Mouse (Mus musculus): ENCODE measurements around the gene Tmbim4. TPM values are rescaled to one million over a fixed set of nuclear protein-coding genes. Genes with fewer than 3 reads are reported as not detected.
A peak's percentile ranks its signal among the peaks of the same experiment; 100 is the strongest.

The Tmbim4 gene
- polyA plus RNA-seq, 1 experiment from 2014 or later = 412 TPM

DNA sequence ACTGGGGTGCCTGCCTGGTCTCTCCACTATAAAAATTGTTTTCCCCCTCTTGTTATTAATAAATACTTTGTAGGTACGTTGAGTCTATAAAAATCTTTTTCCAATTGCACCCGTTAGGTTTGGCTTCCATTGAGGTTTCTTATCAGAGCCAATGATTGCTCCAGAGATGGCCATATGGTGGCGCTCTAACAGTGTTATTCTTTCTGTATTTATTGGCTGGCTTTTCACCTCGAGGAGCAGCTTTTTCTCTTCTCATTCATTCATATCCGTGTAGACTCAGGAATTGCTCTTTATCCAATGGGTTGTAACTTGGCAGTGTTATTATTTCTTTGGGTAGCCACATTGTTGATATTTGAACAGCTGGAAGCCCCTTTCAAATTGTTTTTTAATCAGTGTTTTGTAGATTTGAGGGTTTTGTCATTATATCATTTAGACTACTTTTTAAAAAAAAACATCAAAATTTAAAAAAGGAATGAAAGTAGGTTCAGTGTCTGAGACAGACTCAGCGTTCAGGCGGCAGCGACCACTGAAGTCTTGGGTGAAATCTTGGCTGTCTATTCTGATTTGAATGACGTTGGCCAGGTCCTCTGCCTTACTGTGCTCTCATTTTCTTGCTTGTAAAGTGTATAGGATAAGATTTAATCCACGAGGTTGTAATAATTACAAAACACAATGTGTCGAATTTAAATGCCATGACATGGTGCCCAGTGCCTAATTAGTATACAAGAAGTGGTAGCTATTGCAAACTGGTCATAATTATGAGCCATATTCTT lies 49.7 kb downstream of the Tmbim4 start:
- Histone ChIP-seq H3K9me3 (replicated peaks; ENCODE audit: low read length) (no peaks in the 10 kb centered on the region), H3K36me3 (ENCODE audit: insufficient read depth, low read length) (no peaks in the 10 kb centered on the region), H3K4me1 (replicated peaks; ENCODE audit: insufficient read depth, low read length) (0 out of 2 replicates have a peak, but pooled peaks cover 9% of the 10 kb centered on the region), H3K4me3 (replicated peaks; ENCODE audit: low read depth, low read length) (no peak overlapping the region), H3K9ac (ENCODE audit: low read depth, low read length) (no peak overlapping the region), H3K27ac (no peak overlapping the region), H3K4me2 (ENCODE audit: low read length) (no peak overlapping the region), H3K27me3 (ENCODE audit: insufficient read depth, low read length) (no peaks in the 10 kb centered on the region)
- TF ChIP-seq CTCF (IDR thresholded peaks at IDR 0.05; ENCODE audit: low read depth) = peak; percentile 51
- WGBS = 61% methylated on average over 11 of the region's 11 CpGs
- DNase-seq (ENCODE audit: low spot score) (peak; percentile 59), ATAC-seq (replicated peaks; ENCODE audit: low FRiP score, low read depth) (no peak)

DNA sequence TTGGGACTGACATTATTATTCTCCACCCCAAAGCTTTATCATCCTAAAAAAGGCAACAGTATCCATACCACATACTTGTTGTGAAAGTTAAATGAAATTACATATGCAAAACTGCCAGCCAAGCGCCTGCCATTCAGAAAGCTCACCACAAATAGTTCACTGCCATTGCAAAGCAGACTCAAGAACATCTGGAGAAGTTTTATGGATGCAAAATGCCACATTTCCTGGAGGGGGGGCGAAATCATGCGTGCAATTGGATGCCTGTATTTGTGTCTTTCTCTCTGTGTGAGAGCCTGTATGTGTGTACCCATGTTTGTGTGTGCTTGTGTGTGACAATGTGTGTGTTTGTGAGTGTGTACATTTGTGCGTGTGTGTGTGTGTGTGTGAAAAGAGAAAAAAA lies 50.4 kb downstream of the Tmbim4 start:
- Histone ChIP-seq H3K36me3 (ENCODE audit: insufficient read depth, low read length) (no peaks in the 10 kb centered on the region), H3K27me3 (ENCODE audit: insufficient read depth, low read length) (no peaks in the 10 kb centered on the region), H3K4me1 (replicated peaks; ENCODE audit: insufficient read depth, low read length) (0 out of 2 replicates have a peak, but pooled peaks cover 8% of the 10 kb centered on the region), H3K4me3 (replicated peaks; ENCODE audit: low read depth, low read length) (no peak overlapping the region), H3K9me3 (replicated peaks; ENCODE audit: low read length) (no peaks in the 10 kb centered on the region), H3K9ac (ENCODE audit: low read depth, low read length) (no peak overlapping the region), H3K27ac (no peak overlapping the region), H3K4me2 (ENCODE audit: low read length) (no peak overlapping the region)
- TF ChIP-seq CTCF (IDR thresholded peaks at IDR 0.05; ENCODE audit: low read depth) = no peak
- ATAC-seq (replicated peaks; ENCODE audit: low FRiP score, low read depth) (no peak), DNase-seq (ENCODE audit: low spot score) (no peak)
- WGBS = 84% methylated on average over 4 of the region's 4 CpGs

DNA sequence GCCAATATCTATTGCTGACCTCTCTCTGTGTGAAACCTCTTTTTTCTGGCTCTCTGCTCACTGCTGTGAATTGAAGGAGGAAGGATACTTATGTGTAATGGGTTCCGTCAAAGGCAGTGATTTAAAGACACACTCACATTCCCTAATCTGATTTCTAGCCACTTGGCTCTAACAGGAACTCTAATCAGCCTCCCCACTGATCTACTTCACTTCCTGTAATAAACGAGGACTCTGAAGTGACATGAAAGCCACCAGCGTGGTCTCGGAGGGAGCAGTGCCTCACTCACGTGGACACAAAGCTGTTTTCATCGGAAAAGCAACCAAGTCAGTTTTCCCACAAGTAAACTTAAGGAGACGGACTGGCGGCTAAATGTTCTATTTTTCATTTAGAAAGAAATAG lies 51.4 kb downstream of the Tmbim4 start:
- Histone ChIP-seq H3K4me1 (replicated peaks; ENCODE audit: insufficient read depth, low read length) (0 out of 2 replicates have a peak, but pooled peaks cover 3% of the 10 kb centered on the region), H3K27ac (no peak overlapping the region), H3K4me3 (replicated peaks; ENCODE audit: low read depth, low read length) (no peak overlapping the region), H3K36me3 (ENCODE audit: insufficient read depth, low read length) (no peaks in the 10 kb centered on the region), H3K9ac (ENCODE audit: low read depth, low read length) (no peak overlapping the region), H3K4me2 (ENCODE audit: low read length) (0 out of 2 replicates have a peak overlapping the region, but pooled peaks have one; percentile 21), H3K27me3 (ENCODE audit: insufficient read depth, low read length) (no peaks in the 10 kb centered on the region), H3K9me3 (replicated peaks; ENCODE audit: low read length) (no peaks in the 10 kb centered on the region)
- ATAC-seq (replicated peaks; ENCODE audit: low FRiP score, low read depth) (no peak), DNase-seq (ENCODE audit: low spot score) (peak; percentile 84)
- no peak for TF ChIP-seq CTCF (IDR thresholded peaks at IDR 0.05; ENCODE audit: low read depth)
- WGBS = 13% methylated on average over 8 of the region's 8 CpGs

DNA sequence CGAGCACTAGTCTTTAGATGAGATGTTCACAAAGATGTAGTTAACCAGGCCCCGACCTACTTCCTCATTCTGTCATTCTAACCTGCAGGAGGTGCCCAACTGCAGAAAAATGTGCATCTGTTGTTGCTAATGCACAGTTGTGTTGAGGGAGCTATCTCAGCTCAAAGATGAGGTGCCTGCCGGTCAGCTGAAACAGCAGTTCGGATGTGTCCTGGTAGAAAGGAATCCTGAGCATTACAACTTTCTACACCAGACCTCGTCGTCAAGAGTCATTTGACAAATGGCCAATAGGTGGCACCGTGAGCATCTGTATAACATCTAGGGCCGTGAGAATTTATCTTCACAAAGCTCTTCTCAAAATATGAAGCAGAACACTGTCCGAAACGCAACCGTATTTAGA lies 55.8 kb downstream of the Tmbim4 start:
- Histone ChIP-seq H3K36me3 (ENCODE audit: insufficient read depth, low read length) (no peaks in the 10 kb centered on the region), H3K9ac (ENCODE audit: low read depth, low read length) (no peak overlapping the region), H3K4me1 (replicated peaks; ENCODE audit: insufficient read depth, low read length) (0 out of 2 replicates have a peak, but pooled peaks cover 3% of the 10 kb centered on the region), H3K4me2 (ENCODE audit: low read length) (no peak overlapping the region), H3K27me3 (ENCODE audit: insufficient read depth, low read length) (no peaks in the 10 kb centered on the region), H3K4me3 (replicated peaks; ENCODE audit: low read depth, low read length) (no peak overlapping the region), H3K9me3 (replicated peaks; ENCODE audit: low read length) (no peaks in the 10 kb centered on the region), H3K27ac (no peak overlapping the region)
- 19% methylated on average over 11 of the region's 11 CpGs for WGBS
- DNase-seq (ENCODE audit: low spot score) = peak; percentile 90
- no peak for ATAC-seq (replicated peaks; ENCODE audit: low FRiP score, low read depth)
- TF ChIP-seq CTCF (IDR thresholded peaks at IDR 0.05; ENCODE audit: low read depth) = peak; percentile 77

DNA sequence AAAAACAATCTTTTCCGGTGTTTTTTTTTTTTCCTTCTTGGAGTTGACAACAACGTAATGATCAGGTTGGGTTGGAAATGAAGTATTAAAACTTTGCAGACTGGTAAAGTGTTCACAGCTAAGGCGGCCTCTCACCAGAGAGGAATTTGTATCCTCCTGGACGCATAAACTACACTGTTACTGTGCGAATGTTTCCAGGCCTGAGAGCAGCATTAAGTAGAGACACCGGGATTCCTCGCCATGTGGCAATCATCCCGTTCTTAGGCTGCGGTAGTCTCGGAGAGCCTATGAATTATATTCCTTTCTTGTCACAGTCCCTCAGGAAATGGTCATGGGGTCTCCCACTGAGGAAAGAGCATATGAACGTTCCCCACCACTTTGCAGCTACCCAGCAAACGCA lies 66.4 kb downstream of the Tmbim4 start:
- TF ChIP-seq CTCF (IDR thresholded peaks at IDR 0.05; ENCODE audit: low read depth) = no peak
- H3K27ac ChIP-seq = no peak overlapping the region
- no peak overlapping the region for H3K4me2 ChIP-seq (ENCODE audit: low read length)
- WGBS = 52% methylated on average over 12 of the region's 12 CpGs
- no peak overlapping the region for H3K9ac ChIP-seq (ENCODE audit: low read depth, low read length)
- H3K4me1 ChIP-seq (replicated peaks; ENCODE audit: insufficient read depth, low read length) = 0 out of 2 replicates have a peak, but pooled peaks cover 5% of the 10 kb centered on the region
- DNase-seq (ENCODE audit: low spot score) (no peak), ATAC-seq (replicated peaks; ENCODE audit: low FRiP score, low read depth) (no peak)
- H3K36me3 ChIP-seq (ENCODE audit: insufficient read depth, low read length) = no peaks in the 10 kb centered on the region
- H3K4me3 ChIP-seq (replicated peaks; ENCODE audit: low read depth, low read length) = no peak overlapping the region
- H3K27me3 ChIP-seq (ENCODE audit: insufficient read depth, low read length) = no peaks in the 10 kb centered on the region
- no peaks in the 10 kb centered on the region for H3K9me3 ChIP-seq (replicated peaks; ENCODE audit: low read length)

DNA sequence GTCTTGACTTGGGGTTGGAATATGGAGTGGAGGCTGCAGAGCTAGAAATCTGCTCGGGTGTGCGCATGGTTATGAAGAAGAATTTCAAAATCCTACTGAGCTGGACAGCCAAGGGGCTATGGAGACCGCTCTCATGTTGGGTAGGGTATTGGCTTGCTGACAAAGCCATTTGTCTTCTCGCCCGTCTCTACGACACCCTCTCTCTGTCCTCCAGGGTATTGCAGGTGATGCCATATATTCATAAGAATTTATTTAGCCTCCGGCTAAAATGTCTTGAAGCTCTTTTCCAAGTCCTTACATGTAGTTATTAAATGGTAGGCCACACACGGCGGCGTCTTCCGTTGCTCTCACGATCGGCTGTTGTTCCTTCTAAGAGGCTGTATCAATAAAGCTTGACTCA lies 68.6 kb downstream of the Tmbim4 start:
- Histone ChIP-seq H3K27ac (no peak overlapping the region), H3K4me1 (replicated peaks; ENCODE audit: insufficient read depth, low read length) (0 out of 2 replicates have a peak, but pooled peaks cover 5% of the 10 kb centered on the region), H3K9ac (ENCODE audit: low read depth, low read length) (no peak overlapping the region), H3K36me3 (ENCODE audit: insufficient read depth, low read length) (no peaks in the 10 kb centered on the region), H3K4me2 (ENCODE audit: low read length) (no peak overlapping the region), H3K9me3 (replicated peaks; ENCODE audit: low read length) (no peaks in the 10 kb centered on the region), H3K27me3 (ENCODE audit: insufficient read depth, low read length) (no peaks in the 10 kb centered on the region), H3K4me3 (replicated peaks; ENCODE audit: low read depth, low read length) (no peak overlapping the region)
- peak; percentile 27; the same call in 1 of the 2 replicates for TF ChIP-seq CTCF (IDR thresholded peaks at IDR 0.05; ENCODE audit: low read depth)
- no peak for ATAC-seq (replicated peaks; ENCODE audit: low FRiP score, low read depth)
- DNase-seq (ENCODE audit: low spot score) = no peak
- 94% methylated on average over 13 of the region's 13 CpGs for WGBS

All from kidney, postnatal 0 days (tissue).